Mouse (Mus musculus) yolk sac, embryonic 10.5 days (tissue): ENCODE results near the gene Cacng2.
"Not testable (repeated sequence)": the region's sequence is repeated elsewhere in the genome, so short reads cannot be mapped to it uniquely, and the experiment has no call there.

Experiments
- DNase-seq: peaks from one replicate; pipeline ENCODE4 v3.0.0-alpha.2; 2017; ENCODE audit warnings: low spot score

Cacng2 gene

DNA sequence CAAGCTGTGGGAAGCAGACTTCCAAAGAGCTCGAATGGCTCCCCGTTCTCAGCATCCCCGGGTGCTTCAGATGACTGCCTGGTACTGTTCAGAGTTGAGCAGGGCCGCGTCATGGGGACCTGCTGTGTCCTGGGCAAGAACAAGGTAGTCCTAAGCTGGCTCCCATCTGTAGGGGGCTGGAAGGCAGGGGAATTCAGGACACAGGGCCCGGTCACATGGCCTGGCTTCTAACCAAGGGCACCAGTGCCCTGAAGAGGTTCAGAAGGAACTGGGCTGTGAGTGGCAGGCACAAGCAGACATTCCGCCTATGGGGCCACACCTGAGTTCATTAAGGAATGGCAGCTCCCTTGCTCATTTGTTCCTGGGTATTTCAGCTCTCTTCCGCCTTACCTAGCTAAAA is 37.7 kb downstream of the Cacng2 start:
- DNase-seq: no peak

DNA sequence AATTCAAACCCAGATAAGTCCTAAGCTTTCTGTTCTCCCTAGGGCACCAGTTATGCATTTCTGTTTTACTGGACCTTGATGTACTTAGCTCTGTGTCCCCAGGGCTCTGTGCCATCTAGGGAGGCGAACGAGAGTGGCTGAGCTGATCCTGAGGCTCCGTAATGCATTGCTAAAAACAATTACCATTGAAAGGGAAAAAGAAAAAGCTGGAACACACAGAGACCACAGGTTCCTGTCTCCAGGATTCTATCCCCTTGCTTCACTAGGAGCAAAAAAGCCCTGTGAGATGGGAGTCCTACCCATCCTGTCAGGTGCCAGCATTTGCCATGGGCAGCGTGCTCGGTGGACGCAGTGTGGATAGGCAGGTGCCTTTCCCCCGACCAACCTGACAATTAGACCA is 38.4 kb downstream of the Cacng2 start:
- DNase-seq: no peak

DNA sequence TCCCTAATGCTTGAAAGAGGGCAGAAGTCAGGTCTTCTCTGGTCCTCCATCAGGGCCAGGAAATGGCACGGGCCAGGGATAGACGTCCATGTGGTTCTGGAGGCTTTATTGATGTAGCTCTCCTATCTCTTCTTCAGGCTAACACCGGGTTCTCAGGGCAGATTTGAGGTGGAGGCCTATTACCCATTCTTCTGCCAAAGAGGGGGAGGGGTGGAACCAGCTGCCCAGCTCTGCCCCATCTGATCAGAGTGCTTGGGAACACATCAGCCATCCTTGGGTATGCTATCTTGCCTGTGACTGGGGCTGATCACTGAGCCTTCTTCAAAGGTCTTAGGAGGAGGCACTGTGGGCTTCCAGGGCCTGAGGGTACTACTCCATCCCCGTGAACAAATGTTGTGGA is 39.5 kb downstream of the Cacng2 start:
- no peak for DNase-seq

DNA sequence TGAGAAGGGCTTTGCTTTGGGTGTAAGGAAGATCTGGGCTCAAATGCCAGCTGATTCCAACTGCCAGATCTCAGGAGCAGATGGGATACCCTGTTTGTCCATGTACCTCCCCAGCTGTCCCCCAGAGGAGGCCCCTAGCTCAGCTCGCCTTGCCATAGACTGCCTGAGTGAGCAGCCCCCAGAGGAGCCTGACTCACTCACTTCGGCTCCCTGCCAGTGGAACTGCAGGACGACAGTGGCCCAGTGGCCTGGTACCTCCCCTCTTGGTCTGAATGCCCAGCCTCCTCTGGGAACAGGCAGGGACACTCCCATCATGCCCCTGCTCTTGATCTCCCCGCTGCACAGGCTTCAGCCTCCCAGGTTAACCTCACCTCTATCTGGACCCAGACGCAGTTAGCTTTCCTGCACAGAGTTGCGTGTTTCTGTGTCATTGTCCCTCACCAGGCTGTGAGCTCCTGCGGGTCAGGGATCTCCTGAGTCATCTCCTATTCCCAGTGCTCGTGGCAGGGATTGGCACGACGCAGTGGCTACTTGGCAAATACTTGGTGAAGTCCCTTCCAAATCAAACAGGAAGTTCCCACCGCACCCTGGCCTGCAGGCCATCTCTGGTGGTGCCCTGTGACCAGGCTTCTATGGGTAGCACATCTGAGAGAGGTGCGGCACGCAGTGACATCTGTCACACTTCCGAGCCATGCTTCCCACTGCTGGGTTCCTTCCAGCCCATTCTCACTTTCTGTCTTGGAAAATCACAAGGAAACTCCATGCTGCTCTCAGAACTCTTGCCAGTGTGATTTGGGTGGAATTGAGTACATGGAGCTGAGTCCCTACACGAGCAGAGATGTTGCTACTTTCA is 40.8 kb downstream of the Cacng2 start:
- no peak for DNase-seq

DNA sequence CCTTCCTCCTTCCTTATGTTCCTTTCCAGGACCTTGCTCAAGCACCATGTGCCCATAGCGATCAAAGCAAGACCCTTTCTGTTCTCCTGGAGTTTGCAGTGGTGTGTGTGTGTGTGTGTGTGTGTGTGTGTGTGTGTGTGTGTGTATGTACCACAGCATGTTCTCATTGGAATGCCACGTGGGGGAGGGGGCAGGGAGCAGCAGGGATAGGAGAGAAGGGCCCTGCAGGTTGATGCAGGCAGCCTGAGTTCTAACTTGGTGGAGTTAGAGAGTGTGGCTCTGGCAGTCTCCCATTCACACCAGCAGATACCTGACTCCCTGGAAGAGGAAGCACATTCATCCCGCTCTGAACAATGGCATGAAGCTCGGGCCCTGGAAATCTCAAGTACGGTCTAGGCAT is 41.6 kb downstream of the Cacng2 start:
- no peak for DNase-seq

DNA sequence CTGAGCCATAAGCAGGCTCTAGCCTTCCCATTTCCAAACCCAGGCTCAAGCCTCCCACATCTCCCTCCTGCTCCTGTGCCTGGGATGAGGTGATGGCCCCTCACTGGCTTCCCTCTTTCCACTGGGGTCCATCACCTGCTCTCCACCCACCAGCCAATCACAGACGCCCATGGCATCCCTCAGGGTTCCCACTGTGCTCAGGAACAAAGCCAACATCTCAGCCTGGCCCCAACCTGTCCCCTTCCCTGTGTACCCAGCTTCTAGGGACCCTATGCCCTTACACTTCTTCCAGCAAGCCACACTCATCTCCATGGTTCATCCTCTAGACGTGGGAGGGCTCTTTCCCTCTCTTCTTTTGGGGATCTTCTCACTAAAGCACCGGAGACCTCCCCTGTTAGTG is 43.9 kb downstream of the Cacng2 start:
- DNase-seq: no peak

DNA sequence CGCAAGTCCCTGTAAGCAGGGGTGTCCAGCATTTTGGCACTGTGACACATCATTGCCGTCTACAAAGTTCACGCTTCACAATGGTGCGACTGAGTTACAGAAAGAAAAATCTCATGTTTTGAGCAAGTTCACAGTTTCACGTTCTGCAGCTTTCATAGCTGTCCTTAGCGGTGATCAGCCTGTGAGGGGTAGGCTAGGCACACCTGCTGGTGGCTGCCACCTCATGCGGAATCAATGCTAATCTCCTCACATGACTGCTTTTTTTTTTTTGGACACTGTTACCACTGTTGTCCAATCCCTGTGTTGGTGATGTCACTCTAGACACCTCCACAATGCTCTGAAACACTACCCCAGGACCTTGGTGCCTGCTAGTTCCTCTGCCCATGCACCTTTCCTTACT is 46.7 kb downstream of the Cacng2 start:
- no peak for DNase-seq

DNA sequence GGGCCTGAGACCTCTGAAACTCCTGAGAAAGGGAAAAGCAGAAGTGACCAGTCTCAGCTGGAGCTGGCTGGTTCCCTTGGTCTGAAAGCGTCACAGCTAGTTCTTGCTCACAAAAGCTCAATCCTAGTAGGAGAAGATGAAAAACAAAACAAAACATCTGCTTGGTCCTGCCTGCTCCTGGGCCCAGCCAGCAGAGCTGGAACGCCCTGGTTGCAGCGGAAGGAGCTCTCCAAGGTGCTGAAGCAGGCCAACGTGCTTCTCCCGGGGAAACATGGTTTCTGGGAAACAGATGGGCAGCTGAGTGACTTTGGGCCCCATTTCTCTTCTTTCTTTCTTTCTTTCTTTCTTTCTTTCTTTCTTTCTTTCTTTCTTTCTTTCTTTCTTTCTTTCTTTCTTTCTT is 53.4 kb downstream of the Cacng2 start:
- peak; percentile 36 for DNase-seq

DNA sequence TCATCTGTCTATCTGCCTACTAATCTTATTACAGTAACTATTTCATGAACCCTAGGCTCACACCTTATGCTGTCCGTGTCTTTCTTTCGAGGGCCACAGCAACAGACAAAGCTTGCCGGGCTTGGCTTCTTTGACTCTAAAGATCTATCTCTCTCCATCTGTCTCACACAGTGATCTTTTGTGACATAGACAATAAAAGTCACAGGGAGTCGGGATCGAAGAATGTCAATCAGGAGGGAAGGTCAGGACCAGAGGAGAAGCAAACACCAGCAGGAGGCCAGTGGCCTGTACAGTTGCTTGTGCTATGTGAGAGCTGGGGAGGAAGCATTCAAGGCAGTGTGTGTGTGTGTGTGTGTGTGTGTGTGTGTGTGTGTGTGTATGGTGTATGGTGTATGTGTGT is 54.3 kb downstream of the Cacng2 start:
- DNase-seq: no peak

DNA sequence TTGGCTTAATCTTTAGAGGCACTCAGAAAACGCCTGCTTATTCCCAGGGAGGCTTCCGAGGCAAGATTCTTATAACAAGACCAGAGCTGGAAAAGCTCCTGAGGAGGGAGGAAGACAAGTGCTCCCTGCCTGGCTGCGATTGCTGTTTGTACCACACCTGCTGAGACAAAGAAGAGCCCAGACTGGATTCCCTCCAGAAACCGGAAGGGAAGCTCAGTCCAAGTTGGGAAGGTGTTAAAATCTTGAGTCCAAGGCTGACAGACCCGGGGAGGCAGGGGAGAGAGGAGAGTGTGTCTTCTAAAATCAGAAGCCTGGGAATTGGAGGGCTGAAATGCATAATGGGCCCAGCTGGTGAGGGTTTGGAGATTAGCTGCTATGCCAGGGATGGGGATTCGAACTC is 55.5 kb downstream of the Cacng2 start:
- DNase-seq: no peak

DNA sequence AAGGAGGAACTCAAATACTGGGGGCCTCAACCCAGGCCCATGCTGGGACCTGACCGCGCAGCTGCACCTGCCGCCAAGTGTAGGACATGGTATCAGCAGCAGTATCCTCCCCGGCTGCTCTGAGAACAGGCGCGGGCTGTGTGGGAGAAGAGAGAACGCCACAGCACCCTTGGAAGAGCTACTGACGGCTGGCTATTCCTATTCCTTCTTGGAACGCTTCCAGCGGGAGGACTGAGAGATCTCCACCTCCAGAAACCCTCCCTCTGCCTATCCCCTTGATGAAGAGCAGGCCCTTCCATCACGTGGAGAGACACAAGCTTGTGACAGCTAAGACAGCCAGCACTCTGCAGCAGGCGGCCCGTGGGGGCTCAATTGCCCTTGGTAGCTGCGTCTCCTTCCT is 57.4 kb downstream of the Cacng2 start:
- no peak for DNase-seq

DNA sequence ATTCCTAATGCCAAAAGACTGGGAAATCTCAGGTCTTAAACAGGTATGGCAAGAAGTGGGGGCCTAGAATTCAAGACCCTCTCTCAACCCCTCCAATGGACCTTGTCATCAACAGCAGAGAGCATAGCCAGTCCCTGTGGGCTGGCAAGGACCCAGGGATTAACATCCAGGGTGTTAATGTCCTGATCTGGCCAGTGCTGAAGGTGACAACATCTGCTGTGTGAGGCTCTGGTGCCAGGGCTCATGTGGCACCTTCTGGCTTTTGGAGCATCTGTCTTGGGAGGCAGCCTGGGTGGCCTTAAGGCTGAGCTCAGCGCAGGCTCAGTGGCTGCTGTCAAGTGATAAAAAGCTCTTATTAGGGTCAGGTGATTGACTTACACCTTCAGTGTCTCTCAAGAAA is 62.9 kb downstream of the Cacng2 start:
- no peak for DNase-seq

DNA sequence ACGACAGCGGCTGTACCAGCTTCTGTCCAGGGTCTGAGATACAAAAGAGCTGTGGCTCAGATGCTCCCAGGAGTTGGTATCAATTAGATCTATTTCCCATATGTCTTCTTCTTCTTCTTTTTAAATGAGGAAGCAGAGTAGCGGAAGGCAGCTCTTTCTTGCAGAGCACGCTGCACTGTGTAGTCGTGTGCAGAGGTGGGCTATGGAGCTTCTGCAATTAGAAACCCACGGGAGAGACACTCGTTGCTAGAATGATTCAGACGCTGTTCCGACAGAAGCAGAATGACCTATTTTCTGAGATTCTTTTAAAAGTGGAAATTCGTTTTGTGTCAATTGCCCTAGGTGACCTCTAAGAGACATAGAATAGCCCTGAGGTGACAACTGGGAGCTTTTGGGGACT is 69.1 kb downstream of the Cacng2 start:
- no peak for DNase-seq

DNA sequence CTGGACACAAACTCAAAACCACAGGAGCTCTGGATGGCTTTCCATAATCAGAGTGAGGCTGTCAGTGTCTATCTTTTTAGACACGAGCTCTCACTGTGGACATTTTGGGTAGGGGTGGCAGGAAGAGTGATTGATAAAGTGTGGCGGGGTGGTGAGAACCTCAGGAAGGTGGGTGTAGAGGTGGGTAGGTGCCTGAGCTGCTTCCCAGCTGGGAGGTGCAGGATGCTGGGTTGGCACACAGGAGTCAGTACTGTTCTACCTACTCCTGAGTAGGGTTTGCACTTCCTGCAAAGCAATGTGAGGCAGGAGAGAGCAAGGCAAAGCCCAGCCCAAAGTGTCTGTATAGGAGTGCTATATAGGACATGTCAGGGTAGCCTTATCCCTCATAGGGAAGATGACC is 69.9 kb downstream of the Cacng2 start:
- DNase-seq: no peak

DNA sequence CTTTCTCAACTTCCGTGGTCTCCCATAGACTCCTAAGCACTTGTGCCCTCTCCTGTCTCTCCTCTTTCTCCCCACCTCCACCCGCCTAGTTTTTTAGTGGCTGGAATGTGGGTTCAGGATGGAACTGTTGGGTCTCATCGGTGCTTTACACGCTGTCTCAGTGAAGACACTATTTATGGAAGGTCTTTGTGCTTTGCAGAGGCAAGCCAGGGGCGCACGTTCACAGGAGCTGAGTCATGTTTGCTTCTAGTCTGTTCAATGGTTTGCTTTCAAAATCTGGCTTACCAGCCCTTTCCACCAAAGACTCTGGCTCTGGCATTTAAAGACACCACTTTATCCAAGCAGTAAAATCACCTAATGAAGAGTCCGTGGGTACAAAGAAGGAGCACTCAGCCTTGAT is 74.0 kb downstream of the Cacng2 start:
- DNase-seq: no peak

DNA sequence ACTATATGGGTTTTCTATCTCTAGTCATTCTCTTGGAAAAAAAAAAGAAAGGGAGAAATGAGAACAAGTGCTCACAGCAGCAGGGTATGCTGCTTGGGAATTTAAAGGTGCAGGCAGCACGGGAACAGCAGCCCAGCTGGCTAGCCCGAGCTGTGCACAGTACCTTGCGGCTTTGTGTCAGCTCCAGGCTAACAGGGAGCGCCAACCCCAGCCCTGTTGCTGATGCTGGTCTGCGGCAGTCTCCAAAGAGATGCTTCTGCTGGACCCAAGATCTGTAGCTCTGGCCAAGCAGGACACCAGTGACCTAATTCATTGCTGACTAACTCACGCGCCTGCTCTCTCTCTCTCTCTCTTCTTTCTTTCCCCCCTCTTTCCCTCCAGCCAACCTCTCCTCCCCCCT is 74.5 kb downstream of the Cacng2 start:
- no peak for DNase-seq

DNA sequence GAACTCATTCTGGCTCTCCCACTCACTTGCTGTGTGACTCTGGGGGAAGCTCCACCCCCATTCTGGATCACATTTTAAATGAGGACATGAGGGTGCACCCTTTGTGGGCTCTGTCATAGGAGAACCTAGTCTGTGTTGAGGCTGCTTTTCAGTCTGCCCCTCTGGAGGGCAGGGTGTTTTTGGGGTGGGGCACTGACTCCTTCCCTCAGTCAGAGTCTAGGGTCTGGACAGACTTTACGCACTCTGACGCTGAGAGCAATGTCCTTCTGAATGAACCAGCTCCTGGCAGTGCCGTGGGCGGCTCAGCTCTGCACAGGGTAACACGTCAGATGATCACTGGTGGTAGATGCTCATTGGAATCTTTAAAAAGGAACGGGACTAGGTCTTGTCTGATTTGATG is 75.0 kb downstream of the Cacng2 start:
- no peak for DNase-seq

DNA sequence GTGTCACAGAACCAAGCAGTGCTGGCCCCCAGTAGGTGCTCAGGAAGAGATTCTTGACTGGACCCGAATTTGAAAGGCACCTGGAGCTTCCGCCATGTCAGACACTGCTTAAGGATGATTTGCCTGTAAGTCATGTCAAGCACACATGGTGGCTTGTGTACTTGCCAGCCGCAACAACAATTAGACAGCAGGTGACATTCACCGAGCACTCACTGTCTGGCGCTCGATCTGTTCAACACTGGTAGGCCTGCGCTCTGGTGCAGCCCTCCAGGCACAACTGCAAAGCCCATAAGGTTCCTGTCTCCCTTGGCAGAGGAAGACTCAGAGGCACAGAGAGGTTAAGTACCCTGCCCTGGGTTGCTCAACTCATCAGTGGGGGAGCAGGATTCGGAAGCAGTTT is 77.1 kb downstream of the Cacng2 start:
- no peak for DNase-seq

DNA sequence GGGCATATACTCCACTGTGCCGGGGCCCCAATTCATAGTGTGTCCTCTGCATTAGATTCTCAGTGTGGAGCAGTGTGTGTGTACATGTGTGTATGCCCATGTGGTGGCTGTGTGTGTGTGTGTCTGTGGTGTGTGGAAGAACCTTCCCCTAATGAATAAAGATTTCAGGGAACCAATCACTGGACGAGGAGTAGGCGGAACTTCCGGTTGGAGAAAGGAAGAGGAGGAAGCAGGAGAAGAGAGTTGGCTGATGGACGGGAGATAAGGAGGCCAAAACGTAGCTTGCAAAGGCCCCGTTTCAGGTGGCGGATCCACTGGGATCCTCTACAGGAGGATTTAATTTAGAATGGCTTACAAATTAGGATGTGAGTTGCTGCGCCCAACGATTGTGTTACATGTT is 82.2 kb downstream of the Cacng2 start:
- no peak for DNase-seq

DNA sequence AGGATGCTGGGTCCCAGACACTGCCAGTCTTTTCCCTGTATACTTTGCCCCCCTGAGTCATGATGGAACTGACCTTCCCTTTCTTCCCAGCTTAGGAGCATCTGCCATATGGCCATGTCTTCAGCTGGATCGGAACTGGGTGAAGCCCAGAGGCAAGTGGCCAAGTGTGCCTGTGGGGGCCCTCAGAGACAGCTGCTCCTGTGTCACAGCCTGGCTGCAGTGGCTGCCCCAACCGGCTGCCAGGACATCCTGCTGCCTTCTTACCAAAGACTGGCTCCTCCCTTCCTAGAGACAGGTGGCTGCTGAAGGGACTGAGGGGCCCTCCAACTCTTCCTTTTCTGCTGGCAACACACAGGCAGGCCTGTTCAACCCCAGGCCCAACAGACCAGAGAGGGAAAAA is 83.2 kb downstream of the Cacng2 start:
- no peak for DNase-seq

DNA sequence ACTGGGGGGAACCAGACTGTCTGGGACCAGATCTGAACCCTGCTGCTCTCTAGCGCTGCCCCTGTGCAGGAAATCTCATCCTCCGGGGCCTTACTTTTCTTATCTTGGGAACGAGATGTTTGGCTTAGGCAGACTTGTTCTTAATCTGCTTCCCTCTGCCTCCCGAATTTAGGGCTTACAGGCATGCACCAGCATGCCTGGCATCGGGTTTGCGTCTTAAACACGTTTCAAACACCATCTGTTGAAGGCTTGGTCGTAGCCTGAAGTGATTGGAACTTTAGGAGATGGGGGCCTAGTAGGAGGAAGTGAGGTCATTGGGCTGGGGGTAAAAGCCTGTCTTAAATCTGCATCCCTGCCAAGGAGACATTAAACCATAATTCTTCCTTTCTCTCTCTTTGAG is 89.9 kb downstream of the Cacng2 start:
- DNase-seq: no peak

DNA sequence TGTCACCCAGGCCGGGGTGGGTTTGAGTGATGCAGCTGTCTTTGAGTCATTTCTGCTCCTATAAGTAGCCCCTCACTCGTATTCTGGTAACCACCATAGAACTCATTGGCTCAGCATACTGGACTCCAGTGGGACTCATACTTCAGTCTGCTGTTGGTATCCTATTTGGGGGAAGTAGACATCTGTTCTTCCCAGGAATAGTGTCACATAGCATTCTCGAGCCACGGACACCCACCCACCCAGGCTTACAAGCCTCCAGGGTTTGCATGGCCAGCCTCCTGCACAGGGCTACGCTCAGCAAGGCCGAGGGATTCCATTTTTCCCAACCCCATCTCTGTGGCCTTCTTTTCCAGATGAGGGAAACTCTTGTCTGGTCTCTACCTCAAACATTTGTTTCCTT is 93.3 kb downstream of the Cacng2 start:
- no peak for DNase-seq

DNA sequence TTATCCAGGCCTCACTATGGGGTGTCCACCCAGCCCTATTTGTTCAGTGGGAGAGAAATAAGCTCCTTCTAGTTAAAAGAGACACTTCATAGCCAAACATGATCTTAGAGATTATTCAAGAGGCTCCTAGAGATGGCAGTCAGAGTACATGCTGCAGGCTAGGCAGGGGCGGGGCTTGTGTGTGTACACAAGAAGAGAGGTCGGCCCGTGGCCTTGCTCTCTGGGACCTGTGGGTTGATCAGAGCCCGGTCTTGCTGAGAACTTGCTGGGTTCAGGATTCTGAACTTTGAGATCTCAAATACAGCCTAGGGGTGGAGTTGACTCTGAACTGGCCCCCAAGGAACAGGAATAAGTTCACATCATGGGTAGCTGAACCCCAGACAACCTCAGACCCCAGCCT is 95.6 kb downstream of the Cacng2 start:
- no peak for DNase-seq

DNA sequence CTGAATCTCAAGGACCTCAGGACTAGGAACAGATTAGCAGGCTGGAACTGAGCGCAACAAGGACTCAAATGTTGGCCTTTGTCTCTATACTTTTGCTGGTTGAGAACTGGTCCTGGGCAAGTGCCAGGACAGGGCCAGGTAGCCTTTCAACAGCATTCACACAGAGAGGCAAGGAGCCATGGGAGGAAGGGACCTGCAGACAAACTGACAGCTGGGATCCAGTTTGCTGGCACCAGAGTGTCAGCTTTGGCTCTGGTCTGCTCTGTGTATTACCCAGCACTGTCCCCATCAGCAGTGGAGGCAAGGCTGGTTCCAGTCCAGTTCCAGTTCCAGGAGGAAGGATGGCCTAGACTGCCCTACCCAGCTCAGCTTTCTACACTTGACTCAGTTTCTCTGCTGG is 105.8 kb downstream of the Cacng2 start:
- DNase-seq: no peak

DNA sequence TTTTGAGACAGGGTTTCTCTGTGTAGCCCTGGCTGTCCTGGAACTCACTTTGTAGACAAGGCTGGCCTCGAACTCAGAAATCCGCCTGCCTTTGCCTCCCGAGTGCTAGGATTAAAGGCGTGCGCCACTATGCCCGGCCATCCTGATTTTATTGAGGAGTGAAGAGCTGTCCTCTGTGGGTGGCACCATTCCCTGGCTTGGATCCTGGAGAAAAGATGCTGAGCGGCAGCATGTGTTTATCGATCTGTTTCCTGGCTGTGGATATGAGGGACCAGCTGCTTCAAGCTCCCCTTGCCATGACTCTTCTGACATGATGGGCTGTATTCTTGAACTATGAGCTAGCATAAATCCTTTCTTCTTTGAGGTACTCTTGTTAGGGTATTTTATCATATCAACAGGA is 111.6 kb downstream of the Cacng2 start:
- DNase-seq: not testable (repeated sequence)
